Mouse (Mus musculus) limb, embryonic 11.5 days (tissue): ENCODE data around the gene Tle4. TPM values are rescaled to one million over a fixed set of nuclear protein-coding genes. Genes with fewer than 3 reads are reported as not detected.
A peak's percentile ranks its signal among the peaks of the same experiment; 100 is the strongest.
"Not testable (repeated sequence)": the region's sequence is repeated elsewhere in the genome, so short reads cannot be mapped to it uniquely, and the experiment has no call there.

Experiments used
- ATAC-seq: fragments of 200-750 bp; cut with Nextera tagmentation; 2 replicates; pipeline ENCODE4 v1.8.0; 2017; ENCODE audit warnings: low read depth; ENCODE audit not compliant: insufficient number of reproducible peaks, low FRiP score, low TSS enrichment
- DNase-seq: peaks from one replicate; pipeline ENCODE4 v3.0.0-alpha.2; 2015; ENCODE audit warnings: low spot score
- H3K27ac ChIP-seq: fragments of 300-500 bp; sonication (generic); replicated peaks from 2 replicates; pipeline ENCODE4 v1.5.1; 2014; ENCODE audit warnings: low read depth, mild to moderate bottlenecking, low read length
- H3K27me3 ChIP-seq: fragments of 300-500 bp; sonication (generic); 2 replicates; pipeline ENCODE4 v1.6.1; 2014; ENCODE audit warnings: mild to moderate bottlenecking, low read length, mixed read lengths; ENCODE audit not compliant: control insufficient read depth, insufficient read depth
- H3K36me3 ChIP-seq: fragments of 300-500 bp; sonication (generic); 2 replicates; pipeline ENCODE4 v1.6.1; 2014; ENCODE audit warnings: mild to moderate bottlenecking, low read length, moderate library complexity, mixed read lengths; ENCODE audit not compliant: control insufficient read depth, insufficient read depth
- H3K4me1 ChIP-seq: fragments of 300-500 bp; sonication (generic); 2 replicates; pipeline ENCODE4 v1.6.1; 2014; ENCODE audit warnings: low read length, mixed read lengths; ENCODE audit not compliant: control insufficient read depth, insufficient read depth
- H3K4me2 ChIP-seq: fragments of 300-500 bp; sonication (generic); 2 replicates; pipeline ENCODE4 v1.6.1; 2014; ENCODE audit warnings: low read depth, mild to moderate bottlenecking, moderate library complexity; ENCODE audit not compliant: severe bottlenecking
- H3K4me3 ChIP-seq: fragments of 300-500 bp; sonication (generic); 2 replicates; pipeline ENCODE4 v1.5.1; 2014; ENCODE audit warnings: low read depth, low read length
- H3K9ac ChIP-seq: fragments of 300-500 bp; sonication (generic); 2 replicates; pipeline ENCODE4 v1.6.1; 2014; ENCODE audit warnings: mild to moderate bottlenecking, low read length
- H3K9me3 ChIP-seq: fragments of 300-500 bp; sonication (generic); 2 replicates; pipeline ENCODE4 v1.6.1; 2016; ENCODE audit warnings: low read length; ENCODE audit not compliant: control insufficient read depth
- WGBS: fragments of 180-500 bp; shearing (Covaris S2); extraction: QIAGEN DNeasy Blood & Tissue Kit; methylation state at CpG from one replicate; pipeline ENCODE4 v1.1.7; 2014; 5-methylcytosine and 5-hydroxymethylcytosine counted together
- polyA plus RNA-seq: library from polyadenylated mRNA; unstranded; fragments of >200 nt; fragmentation: Nextera tagmentation; extraction: Ambion mirVana; gene quantifications from 2 replicates; pipeline ENCODE4 v1.2.1, GENCODE M21; 2014

Gene Tle4
- polyA plus RNA-seq: 29.0 and 33.5 TPM in 2 replicates

GRCm38 (mm10) chr19:14597917-14598689 is at the start of gene Tle4:
TSS of gene Tle4 (minus strand) at chr19:14598051.
- Histone ChIP-seq H3K9ac (peak within 1 kb of the TSS; percentile 82), H3K4me2 (peak within 1 kb of the TSS; percentile 75), H3K9me3 (no peaks in the 10 kb centered on the region), H3K4me1 (peaks cover 16% of the 10 kb centered on the region), H3K4me3 (peak within 1 kb of the TSS; percentile 58), H3K27me3 (0 out of 2 replicates have a peak, but pooled peaks cover 3% of the 10 kb centered on the region), H3K36me3 (no peaks in the 10 kb centered on the region), H3K27ac (peak within 1 kb of the TSS; percentile 93)
- DNase-seq: peak; percentile 100
- WGBS: under 1% methylated on average over 71 of the region's 71 CpGs
- peak; percentile 98 for ATAC-seq

- Histone ChIP-seq H3K27ac (no peak overlapping the region), H3K36me3 (no peaks in the 10 kb centered on the region), H3K27me3 (no peaks in the 10 kb centered on the region), H3K4me1 (peaks cover 7% of the 10 kb centered on the region; the same call in 1 of the 2 replicates), H3K4me3 (no peak overlapping the region), H3K9me3 (no peaks in the 10 kb centered on the region), H3K4me2 (no peak overlapping the region), H3K9ac (no peak overlapping the region)
- 80% methylated on average over 2 of the region's 2 CpGs for WGBS
- ATAC-seq (no peak), DNase-seq (no peak)
Observed at GRCm38 (mm10) chr19:14645666-14646065, 47.8 kb upstream of the Tle4 start.

GRCm38 (mm10) chr19:14644756-14645155 is 46.9 kb upstream of the Tle4 start:
- H3K27me3 ChIP-seq: no peaks in the 10 kb centered on the region
- no peak for DNase-seq
- no peak overlapping the region for H3K4me2 ChIP-seq
- no peaks in the 10 kb centered on the region for H3K36me3 ChIP-seq
- no peak overlapping the region for H3K9ac ChIP-seq
- no peak for ATAC-seq
- no peak overlapping the region for H3K4me3 ChIP-seq
- peaks cover 7% of the 10 kb centered on the region; the same call in 1 of the 2 replicates for H3K4me1 ChIP-seq
- WGBS: 75% methylated on average over 3 of the region's 3 CpGs
- no peaks in the 10 kb centered on the region for H3K9me3 ChIP-seq
- H3K27ac ChIP-seq: no peak overlapping the region

DNA sequence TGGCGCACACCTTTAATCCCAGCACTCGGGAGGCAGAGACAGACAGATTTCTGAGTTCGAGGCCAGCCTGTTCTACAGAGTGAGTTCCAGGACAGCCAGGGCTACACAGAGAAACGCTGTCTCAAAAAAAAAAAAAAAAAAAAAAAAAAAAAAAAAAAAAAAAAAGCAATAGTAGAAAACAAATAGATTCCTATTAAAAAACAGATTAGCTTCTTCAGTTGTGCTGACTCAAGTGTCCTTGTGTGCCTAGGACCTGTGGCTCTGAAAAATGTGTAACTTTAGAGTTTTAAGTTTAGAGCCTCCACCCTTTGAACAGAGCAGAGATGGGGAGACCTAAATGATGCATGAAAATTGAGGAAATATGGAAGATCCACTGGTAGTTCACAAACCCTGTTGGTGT is 45.2 kb upstream of the Tle4 start:
- not testable (repeated sequence) for H3K4me2 ChIP-seq, H3K9ac ChIP-seq, DNase-seq, ATAC-seq, H3K9me3 ChIP-seq, H3K4me1 ChIP-seq, H3K27me3 ChIP-seq, H3K36me3 ChIP-seq, H3K4me3 ChIP-seq, H3K27ac ChIP-seq
- WGBS: 93% methylated on average over 4 of the region's 4 CpGs

DNA sequence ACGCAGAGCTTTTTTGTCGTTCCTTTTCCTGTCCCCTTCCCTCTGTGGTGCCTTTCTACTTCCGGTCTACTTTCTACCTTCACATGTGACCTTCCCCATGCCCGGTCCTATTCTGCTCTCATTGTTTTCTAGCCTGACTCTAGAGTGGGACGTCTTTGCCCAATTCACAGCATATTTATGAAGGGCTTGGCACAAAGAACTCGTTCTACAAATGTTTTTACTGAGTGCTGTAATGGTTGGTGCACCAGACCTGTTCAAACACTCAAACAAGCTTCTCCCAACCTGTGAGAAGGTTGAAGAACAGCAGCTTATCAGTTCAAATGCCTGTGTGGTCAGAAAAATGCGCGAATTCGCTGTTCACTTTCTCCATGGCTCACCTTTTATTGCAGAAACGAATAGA is 44.8 kb upstream of the Tle4 start:
- Histone ChIP-seq H3K36me3 (no peaks in the 10 kb centered on the region), H3K9ac (no peak overlapping the region), H3K4me1 (peaks cover 7% of the 10 kb centered on the region; the same call in 1 of the 2 replicates), H3K4me2 (no peak overlapping the region), H3K27me3 (no peaks in the 10 kb centered on the region), H3K4me3 (no peak overlapping the region), H3K9me3 (no peaks in the 10 kb centered on the region), H3K27ac (no peak overlapping the region)
- no peak for ATAC-seq
- WGBS: 84% methylated on average over 10 of the region's 10 CpGs
- no peak for DNase-seq

DNA sequence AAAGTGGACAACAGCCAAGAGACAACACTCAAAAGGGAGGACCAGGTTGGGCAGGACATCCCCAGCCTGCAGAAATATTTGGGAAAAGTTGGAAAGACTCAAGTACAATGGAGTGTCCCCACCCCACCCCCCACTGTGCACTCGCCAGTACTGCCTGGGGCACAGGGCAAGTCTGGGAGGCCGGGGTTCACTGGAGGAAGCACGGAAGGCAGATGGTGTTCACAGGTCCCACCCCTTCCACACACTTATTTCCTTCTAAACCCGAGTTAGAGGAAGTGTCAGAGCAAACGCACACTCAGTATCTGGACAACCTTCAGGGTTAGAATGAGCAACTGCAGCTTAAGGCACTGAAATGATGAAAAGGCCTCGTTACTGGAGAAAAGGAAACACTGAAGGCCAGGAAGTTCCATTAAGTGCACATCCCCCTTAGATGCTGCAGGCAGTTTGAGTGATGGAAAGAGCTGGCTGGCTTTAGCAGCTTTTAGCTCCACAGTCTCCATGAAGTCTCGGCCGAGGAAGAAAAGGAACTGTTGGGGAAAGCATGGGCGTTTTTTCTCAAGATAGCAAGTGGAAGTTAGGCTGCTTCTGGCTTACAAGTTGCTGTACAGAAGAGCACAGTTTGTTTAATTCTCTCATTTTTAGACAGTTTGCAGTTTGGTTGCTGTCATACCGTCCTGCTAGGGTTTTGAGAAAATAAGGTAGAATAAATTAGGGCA is 37.5 kb upstream of the Tle4 start:
- H3K4me3 ChIP-seq: no peak overlapping the region
- H3K9ac ChIP-seq: no peak overlapping the region
- ATAC-seq (no peak), DNase-seq (peak; percentile 35)
- no peaks in the 10 kb centered on the region for H3K9me3 ChIP-seq
- H3K36me3 ChIP-seq: no peaks in the 10 kb centered on the region
- no peak overlapping the region for H3K27ac ChIP-seq
- 22% methylated on average over 10 of the region's 10 CpGs for WGBS
- H3K4me1 ChIP-seq: peaks cover 11% of the 10 kb centered on the region
- H3K27me3 ChIP-seq: no peaks in the 10 kb centered on the region
- H3K4me2 ChIP-seq: no peak overlapping the region; the same call in 1 of the 2 replicates

DNA sequence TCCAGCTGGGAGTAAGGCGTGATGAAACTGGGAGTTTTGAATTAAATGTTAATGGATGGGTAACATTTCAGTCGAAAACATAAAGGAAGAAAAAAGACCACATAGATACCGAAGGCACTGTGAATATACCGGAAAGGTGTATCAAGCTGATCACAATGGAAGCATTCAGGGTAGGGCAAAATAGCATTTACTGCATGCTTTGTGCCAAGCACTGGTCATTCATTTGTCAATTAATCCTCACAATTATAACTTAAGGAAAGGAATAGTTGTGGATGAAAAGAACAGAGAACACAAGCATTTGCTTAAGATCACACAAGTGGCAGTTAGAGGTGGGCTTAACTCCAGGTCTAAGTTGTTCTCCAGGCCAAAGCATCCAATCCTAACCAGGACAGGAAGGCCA is 25.5 kb upstream of the Tle4 start:
- no peak overlapping the region for H3K4me2 ChIP-seq
- no peak overlapping the region for H3K9ac ChIP-seq
- ATAC-seq (no peak), DNase-seq (no peak)
- H3K36me3 ChIP-seq: no peaks in the 10 kb centered on the region
- 82% methylated on average over 4 of the region's 4 CpGs for WGBS
- no peak overlapping the region for H3K4me3 ChIP-seq
- no peaks in the 10 kb centered on the region for H3K27me3 ChIP-seq
- no peak overlapping the region for H3K27ac ChIP-seq
- no peaks in the 10 kb centered on the region for H3K9me3 ChIP-seq
- no peaks in the 10 kb centered on the region for H3K4me1 ChIP-seq

- Histone ChIP-seq H3K4me2 (no peak overlapping the region), H3K4me1 (no peaks in the 10 kb centered on the region), H3K9ac (no peak overlapping the region), H3K27ac (no peak overlapping the region), H3K27me3 (no peaks in the 10 kb centered on the region), H3K36me3 (no peaks in the 10 kb centered on the region), H3K4me3 (no peak overlapping the region), H3K9me3 (no peaks in the 10 kb centered on the region)
- ATAC-seq (no peak), DNase-seq (no peak)
- WGBS: 97% methylated on average over 1 of the region's 1 CpGs
Observed at GRCm38 (mm10) chr19:14620534-14620933, 22.7 kb upstream of the Tle4 start.
